Mouse (Mus musculus) large intestine, adult 2 months (tissue): ENCODE results near the gene Pgf. TPM values are rescaled to one million over a fixed set of nuclear protein-coding genes. Genes with fewer than 3 reads are reported as not detected.

Experiments used
- DNase-seq: peaks from one replicate; pipeline ENCODE4 v3.0.0-alpha.2; 2012; ENCODE audit warnings: low read depth, low spot score
- WGBS: fragments of 180-500 bp; shearing (Covaris S2); methylation state at CpG from one replicate; pipeline ENCODE4 v1.1.7; 2018; 5-methylcytosine and 5-hydroxymethylcytosine counted together
- polyA plus RNA-seq: library from polyadenylated mRNA; depleted of rRNA; stranded (reverse); fragments of >200 nt; gene quantifications from 2 replicates; pipeline ENCODE4 v1.2.3, GENCODE M21; 2012; rRNA removed

Pgf gene
- polyA plus RNA-seq, 1 experiment, result 1.2 TPM

DNA sequence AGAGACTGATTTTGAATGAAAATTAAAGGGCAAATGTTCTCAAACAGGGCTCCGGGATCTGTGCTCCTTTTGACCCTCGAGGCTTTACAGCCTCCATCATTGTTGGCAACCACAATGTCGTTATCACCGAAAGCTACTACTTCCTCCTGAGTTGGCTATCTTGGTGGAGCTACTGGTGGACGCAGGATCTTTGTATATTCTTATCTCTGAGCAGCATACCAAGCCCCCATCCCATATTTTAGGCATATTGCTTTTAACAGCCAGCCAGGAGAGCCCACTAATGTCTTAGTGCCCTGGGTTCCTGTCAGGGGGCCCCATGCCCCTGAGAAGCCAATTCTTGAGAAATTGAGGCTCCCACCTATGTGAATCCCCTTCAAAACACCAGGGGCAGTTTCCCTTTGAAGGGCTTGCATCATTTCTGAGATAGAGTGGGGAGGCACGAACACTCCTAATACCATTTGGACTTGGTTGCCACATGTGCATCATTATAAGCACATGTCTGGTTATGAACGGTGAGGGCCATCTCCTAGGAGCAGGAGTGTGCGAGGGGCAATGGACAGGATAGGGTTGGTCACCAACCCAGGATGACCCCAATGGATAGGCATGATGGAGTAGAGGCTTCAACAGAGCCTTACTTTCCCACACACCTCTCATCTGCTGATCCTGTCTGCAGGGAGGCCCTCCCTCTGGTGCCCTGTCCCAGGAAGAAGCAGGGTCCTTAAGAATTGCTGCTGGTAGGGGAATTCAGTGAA lies 43.4 kb downstream of the Pgf start:
- no peak for DNase-seq
- WGBS, result 81% methylated on average over 8 of the region's 8 CpGs

DNA sequence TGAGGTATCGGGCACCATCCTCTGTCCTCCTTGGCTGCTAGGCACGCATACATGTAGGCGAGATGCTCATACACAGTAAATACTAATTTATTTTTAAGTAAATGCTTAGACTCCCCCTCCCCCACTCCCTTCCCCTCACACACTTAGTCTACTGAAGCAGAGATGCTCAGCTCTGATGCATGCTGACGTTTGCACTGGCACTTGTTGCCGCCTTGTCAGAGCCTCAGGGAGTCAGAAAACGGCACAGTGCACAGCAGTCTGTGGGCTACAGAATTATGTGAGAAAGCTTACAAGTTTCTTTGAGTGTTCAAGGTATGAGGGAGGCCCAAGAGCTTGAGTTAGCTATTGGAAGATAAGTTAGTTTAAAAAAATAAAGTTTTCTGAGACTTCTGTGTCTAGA lies 46.2 kb downstream of the Pgf start:
- WGBS, result 90% methylated on average over 6 of the region's 6 CpGs
- DNase-seq, result no peak

DNA sequence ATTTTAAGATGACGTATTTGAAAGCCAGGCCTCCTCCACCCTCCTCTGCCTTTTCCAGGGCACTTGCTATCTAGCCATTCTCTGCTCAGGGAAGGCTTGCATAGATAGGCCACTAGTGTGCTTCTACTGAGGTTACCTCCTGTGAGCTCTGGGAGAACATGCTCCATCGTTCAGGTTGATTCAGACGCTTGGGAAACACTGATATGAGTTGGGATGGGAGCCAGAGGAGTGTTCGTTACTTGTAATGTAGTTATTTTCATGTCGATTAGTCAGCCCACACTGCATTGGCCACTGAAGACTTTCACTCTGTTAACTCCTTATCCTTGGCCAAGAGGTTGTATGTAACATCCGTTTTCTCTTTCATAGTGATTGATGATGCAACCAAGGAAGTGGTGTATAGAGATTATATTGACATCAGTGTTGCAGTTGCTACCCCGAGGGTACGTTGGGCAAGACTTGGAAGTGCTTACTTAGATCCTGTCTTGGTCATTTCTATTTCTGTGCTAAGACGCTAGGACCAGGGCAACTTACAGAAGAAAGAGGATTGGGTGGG lies 48.1 kb downstream of the Pgf start:
- WGBS, result 95% methylated on average over 9 of the region's 9 CpGs
- DNase-seq, result no peak

DNA sequence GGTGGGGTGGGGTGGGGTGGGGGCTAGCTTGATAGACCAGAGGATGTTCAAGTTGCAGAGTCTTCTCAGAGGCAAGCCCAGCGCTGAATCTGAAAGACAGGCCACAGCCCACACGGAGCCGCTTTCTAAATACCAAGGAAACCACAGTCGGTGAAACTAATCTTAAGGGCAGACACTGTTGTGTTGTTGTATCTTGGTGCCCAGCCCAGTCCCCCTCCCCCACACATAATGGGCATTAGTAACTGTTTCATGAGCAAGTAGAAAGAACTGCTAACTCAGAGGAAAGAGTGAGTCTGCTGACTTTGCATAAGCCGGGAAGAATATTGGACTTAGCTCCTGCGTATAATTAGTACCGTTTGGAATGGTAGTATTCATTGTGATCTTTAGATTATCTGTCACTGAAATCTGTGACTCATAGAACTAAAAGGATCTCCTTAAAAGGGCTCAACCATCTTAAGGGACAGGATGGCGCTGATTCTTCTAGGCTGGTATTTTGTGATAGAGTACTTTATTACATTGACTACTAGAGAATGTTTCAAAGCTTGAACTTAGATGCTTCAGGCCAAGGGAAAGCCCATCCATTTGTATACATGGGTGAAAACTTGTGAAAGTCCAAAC lies 50.5 kb downstream of the Pgf start:
- DNase-seq, result no peak
- WGBS, result 76% methylated on average over 8 of the region's 8 CpGs

DNA sequence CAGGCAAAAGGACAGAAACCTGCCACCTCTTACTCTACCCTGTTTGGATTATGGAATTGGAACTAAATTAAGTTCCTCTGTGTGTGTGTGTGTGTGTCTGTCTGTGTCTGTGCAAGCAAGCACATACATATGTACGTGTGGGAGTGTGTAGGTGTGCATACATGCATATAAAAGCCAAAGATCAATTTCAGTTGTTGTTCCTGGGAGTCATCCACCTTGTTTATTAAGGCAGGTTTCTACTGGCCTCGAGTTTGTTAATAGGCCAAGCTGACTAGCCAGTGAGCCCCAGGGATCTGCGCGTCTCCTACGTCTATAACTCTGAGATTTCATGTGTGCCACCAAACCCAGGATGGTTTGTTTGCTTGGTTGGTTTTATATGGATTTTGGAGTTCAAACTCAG lies 52.8 kb downstream of the Pgf start:
- DNase-seq, result no peak
- 90% methylated on average over 5 of the region's 5 CpGs for WGBS

DNA sequence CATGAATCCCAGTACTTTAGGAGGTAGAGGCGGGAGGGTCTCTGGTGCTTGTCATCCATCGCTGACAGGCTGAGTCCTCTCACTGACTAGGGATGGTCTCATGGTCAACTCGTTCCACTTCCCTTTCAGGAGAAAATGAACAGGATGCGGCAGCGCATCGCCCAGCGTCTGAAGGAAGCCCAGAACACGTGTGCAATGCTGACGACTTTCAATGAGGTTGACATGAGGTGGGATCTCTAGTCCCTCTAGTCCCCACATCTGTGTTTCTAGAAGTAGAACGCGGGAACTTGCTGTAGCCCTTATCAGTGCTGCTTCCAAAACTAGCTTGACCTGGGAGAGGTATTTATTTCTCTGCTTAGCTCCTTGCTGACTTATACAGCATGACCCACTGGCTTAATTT lies 53.9 kb downstream of the Pgf start:
- DNase-seq, result no peak
- WGBS, result 86% methylated on average over 11 of the region's 11 CpGs

DNA sequence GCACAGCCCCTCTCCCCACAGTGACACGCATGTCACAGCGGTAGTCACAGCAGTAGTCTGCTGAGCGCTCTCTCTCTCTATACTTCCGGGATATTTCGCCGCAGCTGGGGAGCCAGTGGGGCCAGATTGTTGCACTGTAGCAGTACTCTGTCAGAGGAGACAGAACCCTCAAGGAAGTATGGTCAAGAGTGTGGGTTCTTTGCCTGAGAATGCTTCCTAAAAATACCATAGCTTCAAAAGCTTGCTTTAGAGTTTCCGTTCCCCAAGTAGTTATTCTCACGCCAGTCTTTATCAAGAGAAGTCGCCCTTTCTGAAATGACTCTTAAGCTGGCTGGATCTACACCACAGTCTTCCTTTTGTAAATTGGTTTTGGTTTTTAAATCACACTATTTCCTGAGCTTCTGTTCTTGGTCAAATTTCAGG lies 54.5 kb downstream of the Pgf start:
- DNase-seq, result no peak
- WGBS, result 92% methylated on average over 9 of the region's 9 CpGs

DNA sequence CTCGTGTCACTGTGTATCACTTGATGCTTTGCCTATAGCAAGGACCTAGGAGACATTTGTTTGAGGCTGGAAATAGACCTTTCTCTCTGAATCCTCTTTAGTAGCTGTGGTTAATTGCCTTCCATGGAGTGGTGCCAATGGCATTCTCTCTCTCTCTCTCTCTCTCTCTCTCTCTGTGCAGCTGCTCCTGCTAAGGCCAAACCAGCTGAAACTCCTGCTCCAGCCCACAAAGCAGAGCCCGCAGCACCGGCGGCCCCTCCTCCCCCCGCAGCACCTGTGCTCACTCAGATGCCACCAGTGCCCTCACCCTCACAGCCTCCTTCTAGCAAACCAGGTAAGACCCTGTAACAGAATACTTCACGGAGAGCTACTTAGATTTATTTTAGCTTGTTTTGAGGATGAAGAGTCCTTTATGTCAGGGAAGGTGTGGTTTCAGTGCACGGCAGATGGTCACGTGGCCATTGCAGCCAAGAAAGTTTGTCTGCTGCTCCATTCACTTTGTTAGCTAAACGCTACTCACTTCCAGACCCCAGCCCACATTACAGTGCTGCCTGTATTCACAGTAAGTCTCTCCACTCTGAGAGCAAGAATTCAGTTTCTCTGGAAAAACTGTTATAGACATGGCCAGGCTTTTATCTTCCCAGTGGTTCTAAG lies 55.7 kb downstream of the Pgf start:
- WGBS, result 92% methylated on average over 9 of the region's 9 CpGs

More for the DNA sequence above, 55.7 kb downstream of the Pgf start:
- DNase-seq, result no peak

Other genes starting within 250 kb of the Pgf start
- gene Fcf1, start 206.9 kb downstream of the Pgf start, polyA plus RNA-seq, result 58.2 and 70.8 TPM in 2 replicates
- 18.4 and 28.4 TPM in 2 replicates for gene Arel1, start 206.9 kb downstream of the Pgf start, polyA plus RNA-seq
- 4.9 and 7.7 TPM in 2 replicates for gene Ylpm1, start 181.5 kb downstream of the Pgf start, polyA plus RNA-seq
- 0.46 and 0.81 TPM in 2 replicates for gene Prox2, start 67.0 kb downstream of the Pgf start, polyA plus RNA-seq
- 134 and 207 TPM in 2 replicates for gene Dlst, start 67.0 kb downstream of the Pgf start, polyA plus RNA-seq
- 0.97 and 1.2 TPM in 2 replicates for gene Rps6kl1, start 26.5 kb downstream of the Pgf start, polyA plus RNA-seq
- 84.1 and 90.8 TPM in 2 replicates for gene Eif2b2, start 41.7 kb upstream of the Pgf start, polyA plus RNA-seq
- 2.1 and 2.2 TPM in 2 replicates for gene Mlh3, start 92.8 kb upstream of the Pgf start, polyA plus RNA-seq
- 2.8 and 3.6 TPM in 2 replicates for gene Acyp1, start 110.6 kb upstream of the Pgf start, polyA plus RNA-seq
- 0.22 and 0.24 TPM in 2 replicates for gene Zc2hc1c, start 110.8 kb upstream of the Pgf start, polyA plus RNA-seq
- 15.3 and 21.7 TPM in 2 replicates for gene Nek9, start 161.6 kb upstream of the Pgf start, polyA plus RNA-seq
- gene Tmed10, start 197.1 kb upstream of the Pgf start, polyA plus RNA-seq, result 227 and 242 TPM in 2 replicates